Mouse (Mus musculus): ENCODE results near the gene Mccc1. TPM values are rescaled to one million over a fixed set of nuclear protein-coding genes. Genes with fewer than 3 reads are reported as not detected.

The Mccc1 gene
- polyA plus RNA-seq, 1 experiment: 14.1 TPM

- TF ChIP-seq POLR2A (IDR thresholded peaks at IDR 0.05; ENCODE audit: borderline replicate concordance, extremely low read depth, low read depth, low read length) (no peak), CTCF (IDR thresholded peaks at IDR 0.05; ENCODE audit: insufficient read depth, low read length) (no peak)
- H3K4me1 ChIP-seq (ENCODE audit: control insufficient read depth, insufficient read depth, low read length): peaks cover 11% of the 10 kb centered on the region
- DNase-seq: no peak
- 36% methylated on average over 3 of the region's 3 CpGs for WGBS
- H3K4me3 ChIP-seq (replicated peaks; ENCODE audit: extremely low read depth, low read depth, low read length): no peak overlapping the region
Measured at GRCm38 (mm10) chr3:35929406-35929805, 71.1 kb downstream of the Mccc1 start.

GRCm38 (mm10) chr3:35925852-35926251, 74.6 kb downstream of the Mccc1 start:
- Histone ChIP-seq H3K4me1 (ENCODE audit: control insufficient read depth, insufficient read depth, low read length) (peaks cover 5% of the 10 kb centered on the region), H3K4me3 (replicated peaks; ENCODE audit: extremely low read depth, low read depth, low read length) (no peak overlapping the region)
- 74% methylated on average over 2 of the region's 2 CpGs for WGBS
- no peak for DNase-seq
- no peak for TF ChIP-seq CTCF (IDR thresholded peaks at IDR 0.05; ENCODE audit: insufficient read depth, low read length)
- TF ChIP-seq POLR2A (IDR thresholded peaks at IDR 0.05; ENCODE audit: borderline replicate concordance, extremely low read depth, low read depth, low read length): no peak

- WGBS: 74% methylated on average over 3 of the region's 3 CpGs
- no peak overlapping the region for H3K4me3 ChIP-seq (replicated peaks; ENCODE audit: extremely low read depth, low read depth, low read length)
- TF ChIP-seq POLR2A (IDR thresholded peaks at IDR 0.05; ENCODE audit: borderline replicate concordance, extremely low read depth, low read depth, low read length): no peak
- no peak for TF ChIP-seq CTCF (IDR thresholded peaks at IDR 0.05; ENCODE audit: insufficient read depth, low read length)
- H3K4me1 ChIP-seq (ENCODE audit: control insufficient read depth, insufficient read depth, low read length): no peaks in the 10 kb centered on the region
- DNase-seq: no peak
Measured at GRCm38 (mm10) chr3:35924007-35924406, 76.5 kb downstream of the Mccc1 start.

GRCm38 (mm10) chr3:35923495-35923894, 77.0 kb downstream of the Mccc1 start:
- TF ChIP-seq CTCF (IDR thresholded peaks at IDR 0.05; ENCODE audit: insufficient read depth, low read length) (no peak), POLR2A (IDR thresholded peaks at IDR 0.05; ENCODE audit: borderline replicate concordance, extremely low read depth, low read depth, low read length) (no peak)
- DNase-seq: no peak
- Histone ChIP-seq H3K4me3 (replicated peaks; ENCODE audit: extremely low read depth, low read depth, low read length) (no peak overlapping the region), H3K4me1 (ENCODE audit: control insufficient read depth, insufficient read depth, low read length) (no peaks in the 10 kb centered on the region)
- 41% methylated on average over 7 of the region's 7 CpGs for WGBS

- WGBS: 52% methylated on average over 4 of the region's 4 CpGs
- Histone ChIP-seq H3K4me3 (replicated peaks; ENCODE audit: extremely low read depth, low read depth, low read length) (no peak overlapping the region), H3K4me1 (ENCODE audit: control insufficient read depth, insufficient read depth, low read length) (no peaks in the 10 kb centered on the region)
- TF ChIP-seq CTCF (IDR thresholded peaks at IDR 0.05; ENCODE audit: insufficient read depth, low read length) (no peak), POLR2A (IDR thresholded peaks at IDR 0.05; ENCODE audit: borderline replicate concordance, extremely low read depth, low read depth, low read length) (no peak)
- no peak for DNase-seq
Measured at GRCm38 (mm10) chr3:35922522-35922921, 78.0 kb downstream of the Mccc1 start.

GRCm38 (mm10) chr3:35918229-35918628, 82.2 kb downstream of the Mccc1 start:
- 77% methylated on average over 3 of the region's 3 CpGs for WGBS
- no peak for DNase-seq
- TF ChIP-seq CTCF (IDR thresholded peaks at IDR 0.05; ENCODE audit: insufficient read depth, low read length) (no peak), POLR2A (IDR thresholded peaks at IDR 0.05; ENCODE audit: borderline replicate concordance, extremely low read depth, low read depth, low read length) (no peak)

More at GRCm38 (mm10) chr3:35918229-35918628, 82.2 kb downstream of the Mccc1 start:
- H3K4me3 ChIP-seq (replicated peaks; ENCODE audit: extremely low read depth, low read depth, low read length): no peak overlapping the region
- H3K4me1 ChIP-seq (ENCODE audit: control insufficient read depth, insufficient read depth, low read length): no peaks in the 10 kb centered on the region

Other genes starting within 250 kb of the Mccc1 start
- gene Atp11b, start 246.6 kb downstream of the Mccc1 start, polyA plus RNA-seq (2012; rRNA removed): 12.1 and 16.4 TPM in 2 replicates
- 2.3 and 12.3 TPM in 2 replicates for gene Dcun1d1, start 63.2 kb downstream of the Mccc1 start, polyA plus RNA-seq (2012; rRNA removed)
- not detected in 2 replicates for gene Ccdc144b, start 52.9 kb upstream of the Mccc1 start, polyA plus RNA-seq (2012; rRNA removed)
- gene Acad9, start 65.3 kb upstream of the Mccc1 start, polyA plus RNA-seq (2012; rRNA removed): 9.6 and 17.1 TPM in 2 replicates
- 0.96 and 1.2 TPM in 2 replicates for gene D3Ertd254e, start 150.3 kb upstream of the Mccc1 start, polyA plus RNA-seq (2012; rRNA removed)
- gene Qrfpr, start 221.6 kb upstream of the Mccc1 start, polyA plus RNA-seq (2012; rRNA removed): not detected in 2 replicates